Mouse (Mus musculus): ENCODE measurements around the gene Lyl1.

DNA sequence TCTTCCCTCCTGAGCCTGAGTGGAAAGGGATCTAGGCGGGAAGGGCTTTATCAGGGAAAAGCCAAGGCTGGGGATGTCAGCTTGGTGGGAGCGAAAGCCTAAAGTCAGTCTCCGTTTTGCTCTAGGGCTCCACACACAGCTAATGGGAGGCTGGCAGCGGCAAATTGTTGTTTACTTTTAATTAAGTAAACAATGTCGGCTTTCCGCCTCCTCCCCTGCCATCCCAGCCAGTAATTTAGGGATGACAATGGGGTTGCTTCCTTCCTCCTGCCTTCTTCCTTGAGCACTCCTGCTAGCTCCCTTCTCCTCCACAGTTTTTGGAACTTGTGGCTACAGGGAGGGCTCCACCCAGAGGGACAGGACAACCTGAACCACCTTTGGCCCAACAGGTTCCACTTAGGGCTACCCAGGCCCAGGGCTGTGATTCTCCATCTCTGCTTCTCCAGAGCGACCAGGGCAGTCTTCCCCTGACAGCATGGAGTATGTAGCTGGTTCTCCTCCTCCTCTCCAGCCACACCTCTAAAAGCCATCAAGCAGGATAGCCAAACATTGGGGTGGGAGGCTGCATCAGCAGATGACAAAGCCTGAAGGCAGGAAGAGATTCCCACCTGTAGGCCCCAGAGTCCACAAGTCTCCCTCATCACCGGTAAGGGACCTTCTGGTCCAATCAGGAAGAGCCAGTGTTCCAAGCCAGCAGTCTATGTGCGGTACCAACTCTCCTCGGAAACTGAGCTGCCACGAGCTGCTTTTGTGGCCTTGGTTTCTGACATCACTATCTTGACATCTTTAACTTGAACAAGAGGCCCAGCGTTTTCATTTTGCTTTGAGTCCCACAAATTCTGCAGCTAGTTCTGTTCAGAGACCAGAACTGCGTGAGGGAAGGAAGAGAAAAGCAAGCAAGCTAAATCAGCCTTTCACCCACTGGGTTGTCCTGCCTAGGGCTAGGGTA lies 39.9 kb downstream of the Lyl1 start:
- TF ChIP-seq CTCF (IDR thresholded peaks at IDR 0.05; ENCODE audit: control insufficient read depth, insufficient read depth, insufficient read length) (no peak), MAX (IDR thresholded peaks at IDR 0.05) (no peak), MYOG (IDR thresholded peaks at IDR 0.05; ENCODE audit: control insufficient read depth, extremely low read depth, insufficient read length) (no peak)

All from C2C12 (cell line).